Mouse (Mus musculus): Measurements from ENCODE around the gene Ndufs3. TPM values are rescaled to one million over a fixed set of nuclear protein-coding genes. Genes with fewer than 3 reads are reported as not detected.
A peak's percentile ranks its signal among the peaks of the same experiment; 100 is the strongest.

Ndufs3 gene
- 100 to 1,000 TPM; 365 to 412 TPM for total RNA-seq (2021)
- long read RNA-seq, experiment 1, transcript Ndufs3-201 (7 exons, 1,046 nt): major isoform, 515 of 538 reads
- long read RNA-seq, experiment 1, partial matches to known transcripts: 8 of 538 reads
- long read RNA-seq, experiment 1, other reads (novel, unspliced or antisense): 13 of 538 reads
- long read RNA-seq, experiment 2, transcript Ndufs3-201 (7 exons, 1,046 nt): major isoform, 173 of 186 reads
- long read RNA-seq, experiment 2, partial matches to known transcripts: 6 of 186 reads
- long read RNA-seq, experiment 2, other reads (novel, unspliced or antisense): 6 of 186 reads

DNA sequence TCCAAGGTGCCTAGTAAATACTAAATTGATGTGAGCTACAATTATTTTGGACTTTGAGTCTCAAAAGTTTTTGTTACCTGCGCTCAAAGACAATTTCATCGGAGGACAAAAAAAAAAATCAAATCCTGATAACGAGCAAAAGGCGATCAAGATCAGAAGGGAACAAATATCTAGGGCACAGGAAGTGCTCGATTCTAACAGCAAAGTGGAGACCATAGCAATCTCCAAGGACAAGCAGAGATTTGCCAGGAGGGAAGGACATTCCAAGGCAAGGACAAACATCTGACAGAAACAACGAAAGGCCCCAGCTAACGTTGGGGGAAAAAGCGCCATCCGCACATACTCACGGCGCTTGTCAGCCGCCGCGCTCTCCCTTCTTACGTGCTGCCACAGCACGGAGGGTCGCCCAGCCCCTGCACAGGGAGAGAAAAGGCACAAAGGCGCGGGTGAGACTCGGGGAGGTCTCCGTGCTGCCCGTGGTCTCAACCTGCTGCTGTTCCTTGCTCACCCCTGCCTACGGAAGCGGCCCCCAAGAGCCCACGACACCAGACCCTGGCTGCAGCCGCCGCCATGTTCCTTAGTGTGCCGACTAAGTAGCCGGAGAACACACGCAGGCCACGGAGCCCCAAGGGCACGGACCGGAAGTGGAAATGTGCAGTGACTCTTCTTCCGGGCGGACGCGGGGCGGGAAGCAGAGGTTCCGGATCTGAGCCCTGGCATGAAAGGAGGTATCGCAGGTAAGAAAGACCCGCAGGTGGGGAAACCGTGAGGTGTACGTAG lies at the start of gene Ndufs3, which contains the start of gene Kbtbd4:
TSS of gene Ndufs3 (minus strand) at position 752 of the 780 bp plus-strand sequence.
TSS of gene Kbtbd4 (plus strand) at position 665 of the 780 bp plus-strand sequence.
- DNase-seq: peak; percentile 91

DNA sequence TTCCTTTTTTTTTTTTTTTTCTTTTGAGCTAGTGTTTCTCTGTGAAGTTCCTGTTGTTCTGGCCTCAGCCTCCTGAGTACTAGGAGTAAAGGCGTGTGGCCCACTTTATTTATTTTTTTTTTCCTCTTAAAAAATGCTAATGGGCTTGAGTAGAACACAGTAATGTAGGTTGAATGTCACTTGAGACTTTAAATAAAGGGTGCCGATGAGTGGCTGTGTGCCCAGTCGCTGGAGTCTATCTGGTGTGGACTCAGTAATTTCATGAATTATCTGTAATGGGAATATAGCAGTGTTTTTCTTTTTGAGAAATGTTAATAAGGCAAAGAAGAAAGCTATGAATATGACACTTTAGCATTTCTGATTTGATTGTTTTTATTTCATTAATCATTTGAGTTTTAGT lies 48.8 kb upstream of the Ndufs3 start:
- no peak for DNase-seq

DNA sequence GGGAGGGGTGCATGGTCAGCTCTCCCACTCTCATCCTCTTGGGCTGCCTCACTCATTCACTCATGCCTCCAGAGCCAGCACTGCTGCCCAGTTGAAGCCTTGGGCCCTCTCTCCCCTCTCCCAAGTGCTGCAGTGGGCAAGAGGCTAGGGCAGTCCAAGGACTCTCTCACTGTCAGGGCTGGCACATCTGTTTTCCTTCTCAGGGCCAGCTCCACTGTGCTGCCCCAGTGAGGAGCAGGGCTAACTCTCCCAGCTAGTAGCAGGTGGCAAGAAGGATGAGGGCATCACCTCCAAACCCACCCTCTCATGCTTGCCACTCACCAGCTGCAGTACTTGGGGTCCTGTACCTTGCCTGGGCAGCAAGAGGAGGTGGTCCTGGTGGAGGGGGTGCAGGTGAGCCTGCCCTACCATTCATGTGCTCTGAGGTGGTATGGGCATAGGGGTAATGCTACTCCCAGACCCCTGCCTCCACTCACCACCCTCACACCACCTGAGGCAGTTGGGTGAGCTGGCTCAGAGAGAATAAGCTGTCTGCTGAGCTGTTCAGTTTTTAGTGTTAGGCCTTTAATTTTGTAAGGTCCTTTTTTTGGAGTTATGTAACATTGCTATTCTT lies 46.1 kb upstream of the Ndufs3 start:
- peak; percentile 13 to 35 for DNase-seq

DNA sequence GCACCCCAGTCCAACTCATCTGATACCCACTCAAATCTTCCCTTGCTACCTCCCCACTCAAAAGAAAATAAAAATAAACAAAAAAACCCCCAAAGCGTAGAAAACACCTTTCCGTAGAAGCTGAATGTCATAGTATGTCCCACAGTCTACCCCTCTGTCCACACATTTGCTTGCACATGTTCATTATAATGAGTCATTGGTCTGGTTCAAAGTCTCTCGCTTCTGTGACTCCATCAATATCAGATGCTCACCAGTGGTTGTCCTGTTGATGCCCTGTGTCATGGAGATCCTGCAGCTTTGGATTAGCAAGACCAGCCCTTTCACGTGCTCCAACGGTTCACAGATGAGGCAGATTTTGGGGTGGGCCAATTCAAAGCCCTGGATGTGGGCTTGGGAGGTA lies 45.5 kb upstream of the Ndufs3 start:
- no peak for DNase-seq

- no peak for DNase-seq
Observed at GRCm38 (mm10) chr2:90941744-90942143, 37.1 kb upstream of the Ndufs3 start.

- peak; percentile 89 to 92 for DNase-seq
Observed at GRCm38 (mm10) chr2:90940233-90941229, 35.9 kb upstream of the Ndufs3 start, which contains the start of gene Celf1. Gene Celf1 (plus strand): TSS chr2:90940382.

GRCm38 (mm10) chr2:90939750-90940149 lies 35.1 kb upstream of the Ndufs3 start:
- DNase-seq: peak in 1 of 2 experiments; percentile 7

GRCm38 (mm10) chr2:90938362-90938761 lies 33.7 kb upstream of the Ndufs3 start:
- no peak for DNase-seq

GRCm38 (mm10) chr2:90932273-90932672 lies 27.6 kb upstream of the Ndufs3 start:
- DNase-seq: no peak

DNA sequence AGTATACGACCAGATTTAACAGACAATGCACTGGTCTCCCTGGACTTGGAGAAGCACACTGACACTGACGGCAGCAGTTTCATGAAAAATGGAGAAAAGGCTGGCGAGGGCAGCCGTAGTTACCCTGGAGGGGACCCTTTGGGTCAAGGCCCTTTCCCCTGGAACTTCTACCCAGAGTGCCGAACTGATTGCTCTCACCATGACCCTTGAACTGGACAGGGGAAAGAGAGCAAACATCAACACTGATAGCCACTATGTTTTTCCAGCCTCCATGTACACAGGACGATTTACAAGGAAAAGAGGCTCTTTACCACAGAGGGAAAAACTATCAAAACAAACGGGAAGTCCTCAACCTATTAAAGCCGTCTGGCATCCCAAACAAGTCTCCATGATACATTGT lies 27.2 kb upstream of the Ndufs3 start:
- DNase-seq: no peak

- DNase-seq: no peak
Observed at GRCm38 (mm10) chr2:90928566-90928965, 23.9 kb upstream of the Ndufs3 start.

- no peak for DNase-seq
Observed at GRCm38 (mm10) chr2:90922636-90923035, 18.0 kb upstream of the Ndufs3 start.

- DNase-seq: no peak
Observed at GRCm38 (mm10) chr2:90921178-90921577, 16.6 kb upstream of the Ndufs3 start.

GRCm38 (mm10) chr2:90917999-90918698 lies 13.5 kb upstream of the Ndufs3 start:
- peak; percentile 8 to 31 for DNase-seq

GRCm38 (mm10) chr2:90917233-90917998 lies 12.8 kb upstream of the Ndufs3 start:
- DNase-seq: peak; percentile 79 to 90

GRCm38 (mm10) chr2:90916560-90917232 lies 12.1 kb upstream of the Ndufs3 start:
- DNase-seq: no peak

- DNase-seq: no peak
Observed at GRCm38 (mm10) chr2:90915516-90915915, 10.9 kb upstream of the Ndufs3 start.

DNA sequence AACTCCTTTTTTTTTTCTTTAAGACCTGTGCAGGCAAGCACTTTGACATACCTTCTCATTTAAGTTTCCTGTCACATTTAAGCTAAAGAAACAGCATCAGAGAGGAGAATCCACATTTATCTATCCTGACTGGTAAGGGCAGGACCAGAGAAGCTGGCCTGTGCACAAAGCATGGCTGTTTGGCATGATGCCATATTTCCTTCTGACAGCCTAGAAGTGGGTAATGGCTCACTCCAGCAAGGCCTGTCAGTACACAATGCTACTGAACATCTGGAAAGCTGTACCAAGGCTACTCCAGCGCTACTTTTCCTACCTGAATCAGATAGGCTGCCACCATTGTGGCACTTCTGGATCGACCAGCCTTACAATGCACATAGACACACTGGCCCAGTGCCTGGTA lies 9.0 kb upstream of the Ndufs3 start:
- peak; percentile 42 to 44 for DNase-seq

GRCm38 (mm10) chr2:90911668-90912067 lies 7.0 kb upstream of the Ndufs3 start:
- DNase-seq: no peak

All from adrenal gland, postnatal 36 days (tissue).